Mouse (Mus musculus) megakaryocyte, embryonic 14.5 days (primary cell): ENCODE measurements at regions not wholly inside any gene's neighbourhood (a gene's known extent, or its start where the extent isn't known, plus 50 kb on each side); places are given as distances from the start of the nearest gene placed in this dataset.

Experiments used
- FLI1 ChIP-seq: IDR thresholded peaks from 2 replicates; pipeline ENCODE4 v1.6.1; 2012; ENCODE audit warnings: low read length, inconsistent platforms, mixed read lengths
- GATA1 ChIP-seq: IDR thresholded peaks from 3 replicates; pipeline ENCODE4 v1.6.1; 2012; ENCODE audit warnings: mixed read lengths, low read length, inconsistent platforms, borderline replicate concordance

DNA sequence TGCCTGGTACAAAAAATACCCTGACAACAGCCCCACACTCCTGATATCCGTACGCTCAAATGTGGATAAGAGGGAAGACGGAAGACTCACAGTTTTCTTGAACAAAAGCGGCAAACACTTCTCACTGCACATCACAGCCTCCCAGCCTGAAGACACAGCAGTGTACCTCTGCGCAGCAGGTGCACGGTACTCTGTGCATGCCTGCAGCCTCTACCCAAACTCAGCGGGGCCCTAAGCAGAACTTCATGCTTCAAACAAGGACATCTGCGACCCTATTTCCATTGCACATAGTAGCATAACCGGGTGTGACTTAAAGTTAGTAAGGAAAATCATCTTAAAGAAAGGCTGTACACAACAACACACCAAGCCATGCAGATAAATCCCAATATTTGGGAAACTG is 408.3 kb downstream of the Dad1 start:
- TF ChIP-seq GATA1: no peak
- TF ChIP-seq FLI1: no peak
